Mouse (Mus musculus): ENCODE data around the gene Htr7.

- no peak for TF ChIP-seq TCF12 (IDR thresholded peaks at IDR 0.05; ENCODE audit: insufficient read depth, poor library complexity, severe bottlenecking)
- peak; percentile 58 for TF ChIP-seq POLR2A (IDR thresholded peaks at IDR 0.05; ENCODE audit: insufficient read length, low read depth)
- TF ChIP-seq MAX (IDR thresholded peaks at IDR 0.05; ENCODE audit: low read depth) = no peak
- TF ChIP-seq SRF (IDR thresholded peaks at IDR 0.05; ENCODE audit: control insufficient read depth, insufficient read length, low read depth) = no peak
- TF ChIP-seq TCF3 (IDR thresholded peaks at IDR 0.05; ENCODE audit: insufficient read length, low read depth) = no peak
- no peak for TF ChIP-seq MYOD1 (IDR thresholded peaks at IDR 0.05; ENCODE audit: control insufficient read depth in 1 of 3, insufficient read length in 2 of 3, low read depth in 2 of 3)
- no peak for TF ChIP-seq POLR2AphosphoS2 (IDR thresholded peaks at IDR 0.05; ENCODE audit: insufficient read length, low read depth)
- TF ChIP-seq USF1 (IDR thresholded peaks at IDR 0.05; ENCODE audit: low read depth) = no peak
- no peak for TF ChIP-seq CEBPB (IDR thresholded peaks at IDR 0.05; ENCODE audit: insufficient read depth, poor library complexity, severe bottlenecking)
These were observed 26.2 kb upstream of the Htr7 start, which contains the start of gene Rpp30 for GRCm38 (mm10) chr19:36083262-36084225.
